Comparison of ENCODE assay signal across 19 mouse cellular contexts in genomic region chr7:65060163-65060799, GRCm38 (mm10).
A peak's percentile ranks its signal among the peaks of the same experiment; 100 is the strongest.
DNase-seq lines count a peak whose midpoint lies in the region; ATAC-seq and TF ChIP-seq lines count a peak whose summit lies in the region.
"Had no signal": no experiment of that assay in that cellular context is flagged by ENCODE, and none has a peak within 500 bp of the region (broad histone marks: within the 10 kb centered on the region; RNA-seq: fewer than 3 reads in every experiment).

No protein-coding gene starts in this region.

- 64% methylated on average over 7 of the region's 7 CpGs for WGBS in kidney, embryonic 15.5 days
- 64% methylated on average over 7 of the region's 7 CpGs for WGBS in hindbrain, embryonic 16.5 days
- WGBS in stomach, postnatal 0 days = 53% methylated on average over 7 of the region's 7 CpGs

- no peak overlapping the region for H3K4me2 ChIP-seq in kidney, embryonic 15.5 days
- H3K4me2 ChIP-seq in hindbrain, embryonic 16.5 days (ENCODE audit: low read length) = no peak overlapping the region
- H3K4me2 ChIP-seq in stomach, postnatal 0 days (replicated peaks; ENCODE audit: low read depth) = no peak overlapping the region
- H3K4me2 ChIP-seq: heart, embryonic 13.5 days; liver, embryonic 12.5 days; midbrain, embryonic 11.5 days had no signal

- ATAC-seq in kidney, embryonic 15.5 days (replicated peaks; ENCODE audit: low FRiP score) = peak; percentile 54; the same call in 1 of the 2 replicates
- ATAC-seq in hindbrain, embryonic 16.5 days = peak; percentile 71
- ATAC-seq in stomach, postnatal 0 days (ENCODE audit: low FRiP score, low TSS enrichment) = peak; percentile 10; the same call in 1 of the 2 replicates
- ATAC-seq: liver, embryonic 12.5 days had no signal

- no peak for TF ChIP-seq EP300 in stomach, postnatal 0 days (optimal IDR thresholded peaks at IDR 0.05)

- no peaks in the 10 kb centered on the region for H3K36me3 ChIP-seq in kidney, embryonic 15.5 days
- H3K36me3 ChIP-seq in hindbrain, embryonic 16.5 days (ENCODE audit: control insufficient read depth, insufficient read depth, low read length) = no peaks in the 10 kb centered on the region
- no peaks in the 10 kb centered on the region for H3K36me3 ChIP-seq in stomach, postnatal 0 days (ENCODE audit: control insufficient read depth, insufficient read depth, low read length)
- H3K36me3 ChIP-seq: G1E; heart, embryonic 13.5 days; liver, embryonic 12.5 days had no signal

- no peaks in the 10 kb centered on the region for H3K9me3 ChIP-seq in kidney, embryonic 15.5 days (replicated peaks)
- no peaks in the 10 kb centered on the region for H3K9me3 ChIP-seq in hindbrain, embryonic 16.5 days (ENCODE audit: control insufficient read depth, low read length)
- no peaks in the 10 kb centered on the region for H3K9me3 ChIP-seq in stomach, postnatal 0 days (ENCODE audit: control insufficient read depth, low read length)
- H3K9me3 ChIP-seq: heart, embryonic 13.5 days; liver, embryonic 12.5 days had no signal

- no peak overlapping the region for H3K9ac ChIP-seq in kidney, embryonic 15.5 days
- H3K9ac ChIP-seq in hindbrain, embryonic 16.5 days (ENCODE audit: low read depth, low read length) = no peak overlapping the region
- no peak overlapping the region for H3K9ac ChIP-seq in stomach, postnatal 0 days (ENCODE audit: low read length)
- H3K9ac ChIP-seq: heart, embryonic 13.5 days; liver, embryonic 12.5 days had no signal

- no peaks in the 10 kb centered on the region for H3K4me1 ChIP-seq in kidney, embryonic 15.5 days
- H3K4me1 ChIP-seq in hindbrain, embryonic 16.5 days (ENCODE audit: control insufficient read depth, insufficient read depth, low read depth, low read length) = peaks cover 3% of the 10 kb centered on the region; the same call in 1 of the 2 replicates
- no peaks in the 10 kb centered on the region for H3K4me1 ChIP-seq in stomach, postnatal 0 days (replicated peaks; ENCODE audit: control insufficient read depth, insufficient read depth)
- H3K4me1 ChIP-seq: liver, embryonic 12.5 days had no signal

- no peak for TF ChIP-seq CTCF in stomach, postnatal 0 days (IDR thresholded peaks at IDR 0.05; ENCODE audit: low read depth)

- no peak overlapping the region for H3K27ac ChIP-seq in kidney, embryonic 15.5 days
- H3K27ac ChIP-seq in hindbrain, embryonic 16.5 days (ENCODE audit: low read depth, low read length) = no peak overlapping the region
- H3K27ac ChIP-seq in stomach, postnatal 0 days (replicated peaks) = no peak overlapping the region
- H3K27ac ChIP-seq: heart, embryonic 13.5 days; liver, embryonic 12.5 days had no signal

- no peaks in the 10 kb centered on the region for H3K27me3 ChIP-seq in kidney, embryonic 15.5 days
- H3K27me3 ChIP-seq in hindbrain, embryonic 16.5 days (replicated peaks; ENCODE audit: control insufficient read depth, insufficient read depth, low read length) = no peaks in the 10 kb centered on the region
- no peaks in the 10 kb centered on the region for H3K27me3 ChIP-seq in stomach, postnatal 0 days (ENCODE audit: control insufficient read depth, insufficient read depth, low read length)
- H3K27me3 ChIP-seq: heart, embryonic 13.5 days; liver, embryonic 12.5 days had no signal

- no peak for DNase-seq in kidney, adult 9 months
- DNase-seq in thymus, postnatal 25 days = peak; percentile 5
- no peak for DNase-seq in thymus, postnatal 14 days
- DNase-seq in stomach, postnatal 0 days (ENCODE audit: low spot score) = no peak
- no peak for DNase-seq in frontal cortex, postnatal 36 days (ENCODE audit: low spot score in 2 of 2)
- DNase-seq in lung, postnatal 25 days (ENCODE audit: low spot score) = no peak
- DNase-seq: adrenal gland, postnatal 10 days; cerebellum, adult 9-10 months; gastrocnemius, postnatal 36 days; heart, postnatal 4 days; kidney, postnatal 36 days; lung, postnatal 36 days; thymus, adult 2 months had no signal

- H3K4me3 ChIP-seq in kidney, embryonic 15.5 days (replicated peaks) = no peak overlapping the region
- H3K4me3 ChIP-seq in hindbrain, embryonic 16.5 days (ENCODE audit: low read length) = no peak overlapping the region
- no peak overlapping the region for H3K4me3 ChIP-seq in stomach, postnatal 0 days (ENCODE audit: low read depth, low read length)
- H3K4me3 ChIP-seq: heart, embryonic 13.5 days; liver, embryonic 12.5 days had no signal

Comparison
In these comparisons a context has a peak if more than half of its experiments do, and no peak if none do; other contexts are left out.
1. ATAC-seq: peak in every context shown above with its lines; median percentile 71 in hindbrain, embryonic 16.5 days; 54 in kidney, embryonic 15.5 days; 10 in stomach, postnatal 0 days.